Mouse (Mus musculus) embryo, embryonic 11.5 days (tissue): ENCODE measurements around the gene Grk3.
A peak's percentile ranks its signal among the peaks of the same experiment; 100 is the strongest.

Source experiments
- DNase-seq: peaks from one replicate; pipeline ENCODE4 v3.0.0-alpha.2; 2012; ENCODE audit warnings: low read depth, low spot score

Grk3 gene

GRCm38 (mm10) chr5:112941001-112941400, 74.6 kb downstream of the Grk3 start:
- no peak for DNase-seq

GRCm38 (mm10) chr5:112936632-112937031, 79.0 kb downstream of the Grk3 start:
- no peak for DNase-seq

GRCm38 (mm10) chr5:112935436-112935835, 80.2 kb downstream of the Grk3 start:
- no peak for DNase-seq

- no peak for DNase-seq
Observed at GRCm38 (mm10) chr5:112932878-112933567, 82.6 kb downstream of the Grk3 start.

- no peak for DNase-seq
Observed at GRCm38 (mm10) chr5:112931901-112932300, 83.7 kb downstream of the Grk3 start.

- DNase-seq: no peak
Observed at GRCm38 (mm10) chr5:112928201-112928881, 87.2 kb downstream of the Grk3 start.

GRCm38 (mm10) chr5:112925422-112925821, 90.2 kb downstream of the Grk3 start:
- DNase-seq: no peak

DNA sequence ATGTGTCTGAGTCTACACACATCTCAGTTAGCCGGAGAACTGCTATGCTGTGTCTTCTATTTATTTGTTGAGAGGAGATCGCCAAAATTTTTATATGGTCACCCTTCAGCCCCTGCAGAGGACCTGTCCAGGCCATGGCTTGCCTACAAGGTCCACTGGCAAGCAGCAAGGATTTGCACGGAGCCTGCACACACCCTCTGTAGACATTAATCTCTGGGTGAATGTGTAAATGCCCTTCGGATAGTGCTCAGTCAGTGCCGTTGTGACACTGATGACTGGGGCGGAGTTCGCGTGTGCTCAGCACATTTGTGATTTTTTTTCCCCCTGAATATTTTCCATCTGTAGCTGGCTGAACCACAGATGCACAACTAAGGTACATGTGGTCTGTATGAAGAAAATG, 90.8 kb downstream of the Grk3 start:
- no peak for DNase-seq

DNA sequence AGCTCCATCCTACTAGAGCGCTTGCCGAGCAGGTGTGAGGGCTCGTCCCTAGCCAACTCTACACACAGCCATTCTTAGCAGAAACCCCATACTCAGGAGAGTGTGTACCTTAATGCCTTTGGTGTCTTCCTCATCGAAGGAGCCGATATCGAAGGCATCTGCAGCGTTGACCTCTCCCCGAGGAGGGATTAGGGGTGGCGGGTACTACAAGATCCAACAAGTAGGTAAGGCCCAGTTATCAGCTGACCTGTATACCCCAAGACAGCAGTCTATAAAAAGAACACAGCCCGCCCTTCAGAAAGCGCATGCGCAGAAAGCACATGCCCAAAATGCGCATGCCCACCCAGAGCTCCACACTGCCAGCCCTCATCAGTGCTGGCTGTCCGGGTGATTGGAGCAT, 91.8 kb downstream of the Grk3 start:
- no peak for DNase-seq

- DNase-seq: no peak
Observed at GRCm38 (mm10) chr5:112921914-112922313, 93.7 kb downstream of the Grk3 start.

DNA sequence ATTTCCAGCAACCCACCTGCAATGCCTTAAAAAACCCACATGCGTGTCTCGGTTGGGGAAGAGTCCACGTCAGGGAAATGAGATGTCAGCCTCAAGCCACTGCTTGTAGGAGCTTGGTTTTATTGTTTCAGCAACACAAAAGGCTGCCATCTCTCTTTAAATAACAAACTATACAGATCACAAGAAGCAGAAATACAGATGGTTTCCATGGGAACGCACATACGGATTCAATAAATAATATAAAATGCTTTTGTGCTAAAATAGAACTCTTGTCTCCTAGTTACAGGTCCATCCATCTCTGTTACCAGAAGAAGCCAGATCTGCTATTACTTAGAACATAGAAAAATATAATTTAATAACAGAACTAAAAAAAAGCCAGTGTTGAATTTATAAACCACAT, 105.2 kb downstream of the Grk3 start:
- no peak for DNase-seq

DNA sequence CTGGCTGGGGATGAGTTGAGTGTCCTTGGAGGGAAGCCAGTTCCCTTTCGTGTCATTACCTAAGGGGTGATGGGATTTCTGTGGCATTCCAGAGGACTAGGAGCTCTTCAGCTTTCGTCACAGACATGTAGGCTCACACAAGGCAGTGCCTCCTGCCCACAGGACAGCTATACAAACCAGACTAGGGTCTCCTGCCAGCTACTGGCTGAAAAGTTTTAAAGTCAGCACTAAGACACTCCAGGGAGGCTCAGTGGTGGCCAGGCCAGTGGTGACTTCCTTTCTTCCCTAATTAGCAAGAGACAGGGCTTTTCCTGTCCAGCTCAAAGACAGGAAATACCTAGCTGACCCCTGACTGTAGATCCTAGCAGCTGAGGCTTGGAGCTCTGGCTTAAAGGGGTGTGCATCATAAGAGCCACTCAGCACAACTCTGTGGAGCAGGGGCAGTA, 107.4 kb downstream of the Grk3 start:
- DNase-seq: no peak

DNA sequence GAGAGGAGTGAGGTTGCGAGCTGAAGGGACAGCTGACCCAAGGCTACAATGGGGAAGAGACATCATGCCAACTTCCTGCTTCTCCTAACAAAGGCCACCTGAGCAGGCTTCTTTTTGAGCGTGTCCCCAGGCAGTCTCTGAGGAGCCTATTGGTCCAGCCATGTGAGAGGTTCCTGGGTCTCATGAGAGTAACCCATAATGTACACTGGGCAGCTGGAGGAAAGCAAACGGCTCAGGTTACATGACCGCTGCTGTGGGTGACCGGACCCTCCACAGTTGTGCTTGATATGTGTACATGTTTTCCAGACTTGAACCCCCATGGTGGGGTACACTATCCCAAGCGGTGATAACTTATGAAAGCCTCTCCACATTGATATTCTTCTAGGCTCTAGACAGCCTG, 108.1 kb downstream of the Grk3 start:
- no peak for DNase-seq

GRCm38 (mm10) chr5:112895674-112896654, 119.6 kb downstream of the Grk3 start, which contains the start of gene Myo18b:
Myo18b (minus strand) TSS chr5:112896362.
- DNase-seq: no peak

GRCm38 (mm10) chr5:112893462-112894060, 122.0 kb downstream of the Grk3 start:
- no peak for DNase-seq

- no peak for DNase-seq
Observed at GRCm38 (mm10) chr5:112892411-112892810, 123.2 kb downstream of the Grk3 start.

GRCm38 (mm10) chr5:112888651-112889050, 126.9 kb downstream of the Grk3 start:
- DNase-seq: no peak

- DNase-seq: no peak
Observed at GRCm38 (mm10) chr5:112886687-112887491, 128.7 kb downstream of the Grk3 start.

DNA sequence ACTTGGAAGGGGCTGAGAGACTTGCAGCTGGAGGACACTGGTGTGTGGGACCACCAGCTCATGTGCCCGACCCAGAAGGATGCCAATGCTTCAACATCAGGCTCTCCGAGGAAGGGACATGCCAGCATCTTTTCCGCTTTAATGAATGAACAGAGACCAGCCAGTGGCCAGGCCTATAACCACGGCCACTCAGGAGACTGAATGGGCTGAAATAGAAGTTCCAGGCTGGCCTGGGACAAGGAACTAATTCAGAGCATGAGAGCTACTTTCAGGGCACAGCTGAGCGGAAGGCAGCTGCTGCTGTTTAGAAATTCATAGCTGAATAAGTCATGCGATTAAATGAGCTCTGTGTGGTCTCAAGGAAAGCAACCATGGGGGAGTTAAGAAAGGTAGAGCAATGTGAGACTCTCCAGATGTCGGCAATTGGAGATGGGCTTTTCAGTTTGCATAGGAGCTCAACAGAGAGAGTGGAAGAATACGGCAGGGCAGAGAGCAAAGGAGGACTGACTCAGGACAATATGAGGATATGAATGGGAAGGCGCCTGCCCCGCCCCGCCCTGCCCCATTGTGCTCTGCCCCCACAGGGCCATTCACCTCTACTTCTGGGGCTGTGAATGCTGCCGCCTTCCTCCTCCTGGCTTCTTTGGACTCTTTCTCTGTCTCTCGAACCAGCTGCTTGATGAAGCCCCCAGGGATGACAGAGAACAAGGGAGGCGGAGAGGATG, 138.0 kb downstream of the Grk3 start:
- DNase-seq: no peak

DNA sequence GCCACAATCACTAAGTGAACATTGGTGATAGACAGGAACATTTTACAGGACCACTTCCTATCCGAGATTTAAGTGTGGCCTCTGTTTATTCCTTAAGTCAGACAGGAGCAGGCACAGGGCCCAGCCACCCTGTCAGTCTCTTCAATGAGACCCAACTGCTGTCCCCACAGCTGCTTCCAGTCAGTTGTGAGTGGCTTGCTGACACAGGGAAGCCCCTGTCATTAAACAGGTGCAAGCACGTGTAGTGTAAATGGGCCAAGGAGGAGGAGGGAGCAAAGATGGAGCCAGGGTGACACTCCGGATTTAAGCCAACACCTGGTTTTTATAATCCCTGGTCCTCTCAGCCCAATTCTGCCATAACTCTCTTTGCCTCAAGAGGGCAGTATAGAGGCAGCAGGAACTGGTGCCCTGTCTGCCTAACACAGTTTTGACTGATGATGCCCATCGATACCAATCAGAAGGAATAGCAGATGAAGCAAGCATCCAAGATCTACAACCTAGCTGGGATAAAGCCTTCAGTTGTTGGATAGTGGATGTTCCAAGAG, 138.7 kb downstream of the Grk3 start:
- peak; percentile 36 for DNase-seq
